Mouse (Mus musculus) embryonic facial prominence, embryonic 14.5 days (tissue): ENCODE data around the gene Gstt2. TPM values are rescaled to one million over a fixed set of nuclear protein-coding genes. Genes with fewer than 3 reads are reported as not detected.

ENCODE experiments used
- polyA plus RNA-seq: library from polyadenylated mRNA; unstranded; fragments of >200 nt; fragmentation: Nextera tagmentation; extraction: Ambion mirVana; gene quantifications from 2 replicates; pipeline ENCODE4 v1.2.1, GENCODE M21; 2014

Gene Gstt2
- polyA plus RNA-seq, 1 experiment from 2014 or later: 9.7 TPM

Other genes starting within 250 kb of the Gstt2 start
- 3.1 and 3.9 TPM in 2 replicates for gene Ggt5, start 248.1 kb downstream of the Gstt2 start, polyA plus RNA-seq
- gene Susd2, start 193.4 kb downstream of the Gstt2 start, polyA plus RNA-seq: 7.1 and 7.4 TPM in 2 replicates
- 23.5 and 36.0 TPM in 2 replicates for gene Cabin1, start 73.1 kb downstream of the Gstt2 start, polyA plus RNA-seq
- 60.7 and 65.7 TPM in 2 replicates for gene Ddt, start 64.0 kb downstream of the Gstt2 start, polyA plus RNA-seq
- gene Gm20441, start 56.5 kb downstream of the Gstt2 start, polyA plus RNA-seq: 0.51 TPM in 1 of 2 replicates, not detected in the other
- 19.9 and 22.5 TPM in 2 replicates for gene Gstt3, start 56.0 kb downstream of the Gstt2 start, polyA plus RNA-seq
- 16.0 and 18.4 TPM in 2 replicates for gene Gstt1, start 38.8 kb downstream of the Gstt2 start, polyA plus RNA-seq
- not detected in 2 replicates for gene Gstt4, start 14.9 kb downstream of the Gstt2 start, polyA plus RNA-seq
- gene Mif, start 22.8 kb upstream of the Gstt2 start, polyA plus RNA-seq: 1,291 and 1,408 TPM in 2 replicates
- 1.9 and 2.1 TPM in 2 replicates for gene Derl3, start 56.0 kb upstream of the Gstt2 start, polyA plus RNA-seq
- gene Smarcb1, start 84.2 kb upstream of the Gstt2 start, polyA plus RNA-seq: 150 and 173 TPM in 2 replicates
- gene Chchd10, start 95.7 kb upstream of the Gstt2 start, polyA plus RNA-seq: 28.3 and 53.3 TPM in 2 replicates
- 53.6 and 72.3 TPM in 2 replicates for gene Mmp11, start 99.1 kb upstream of the Gstt2 start, polyA plus RNA-seq
- gene Gm867, start 103.2 kb upstream of the Gstt2 start, polyA plus RNA-seq: 0.24 TPM in 1 of 2 replicates, not detected in the other
- 1.1 and 1.4 TPM in 2 replicates for gene Vpreb3, start 105.6 kb upstream of the Gstt2 start, polyA plus RNA-seq
- gene Gm5134, start 117.1 kb upstream of the Gstt2 start, polyA plus RNA-seq: 0.07 and 0.17 TPM in 2 replicates
- 17.8 and 18.7 TPM in 2 replicates for gene Zfp280b, start 195.2 kb upstream of the Gstt2 start, polyA plus RNA-seq